Mouse (Mus musculus) ES-Bruce4 (cell line): ENCODE measurements around the gene Tshz2. TPM values are rescaled to one million over a fixed set of nuclear protein-coding genes. Genes with fewer than 3 reads are reported as not detected.

Experiments
- H3K27ac ChIP-seq: 2 replicates; pipeline ENCODE4 v1.5.1; 2012; ENCODE audit warnings: low read length, inconsistent platforms; ENCODE audit not compliant: insufficient read depth
- H3K27me3 ChIP-seq: 2 replicates; pipeline ENCODE4 v1.6.1; 2012; ENCODE audit warnings: mild to moderate bottlenecking, low read length, inconsistent platforms; ENCODE audit not compliant: control insufficient read depth, poor library complexity, insufficient read depth, severe bottlenecking
- H3K36me3 ChIP-seq: 2 replicates; pipeline ENCODE4 v1.6.1; 2012; ENCODE audit warnings: inconsistent platforms, mild to moderate bottlenecking, low read length, moderate library complexity; ENCODE audit not compliant: control insufficient read depth, poor library complexity, insufficient read depth, severe bottlenecking
- H3K4me1 ChIP-seq: one replicate; pipeline ENCODE4 v1.8.1; 2011; ENCODE audit warnings: low read length; ENCODE audit not compliant: control insufficient read depth, insufficient read depth
- H3K4me3 ChIP-seq: 2 replicates; pipeline ENCODE4 v1.5.1; 2011; ENCODE audit warnings: low read depth, mild to moderate bottlenecking, low read length
- H3K9ac ChIP-seq: 2 replicates; pipeline ENCODE4 v1.6.1; 2012; ENCODE audit warnings: low read depth, mild to moderate bottlenecking, inconsistent platforms; ENCODE audit not compliant: poor library complexity, severe bottlenecking
- H3K9me3 ChIP-seq: replicated peaks from 2 replicates; pipeline ENCODE4 v1.6.1; 2012; ENCODE audit warnings: mild to moderate bottlenecking, low read length, inconsistent platforms; ENCODE audit not compliant: control insufficient read depth, poor library complexity, insufficient read depth, severe bottlenecking
- CTCF ChIP-seq: IDR thresholded peaks from one replicate; pipeline ENCODE4 v1.8.1; 2011; ENCODE audit warnings: low read depth, low read length
- EP300 ChIP-seq: IDR thresholded peaks from 2 replicates; pipeline ENCODE4 v1.6.1; 2011; ENCODE audit warnings: low read depth, low read length; ENCODE audit not compliant: insufficient read depth
- POLR2A ChIP-seq: IDR thresholded peaks from one replicate; pipeline ENCODE4 v1.8.1; 2011; ENCODE audit warnings: low read length; ENCODE audit not compliant: insufficient read depth
- polyA plus RNA-seq: library from polyadenylated mRNA; stranded (reverse); fragments of >200 nt; gene quantifications from 2 replicates; pipeline ENCODE4 v1.2.4, GENCODE M21; 2011; ENCODE audit warnings: low read depth; ENCODE audit not compliant: missing spikeins, insufficient read depth, insufficient read length

Gene Tshz2
- polyA plus RNA-seq, 1 experiment = 0.24 TPM

- Histone ChIP-seq H3K27me3 (no peaks in the 10 kb centered on the region), H3K27ac (no peak overlapping the region), H3K9me3 (no peaks in the 10 kb centered on the region), H3K4me1 (no peaks in the 10 kb centered on the region), H3K9ac (no peak overlapping the region), H3K36me3 (no peaks in the 10 kb centered on the region), H3K4me3 (no peak overlapping the region)
- TF ChIP-seq POLR2A (no peak), EP300 (no peak), CTCF (no peak)
Observed at GRCm38 (mm10) chr2:169940297-169941142, 307.7 kb downstream of the Tshz2 start.

- Histone ChIP-seq H3K36me3 (no peaks in the 10 kb centered on the region), H3K4me1 (no peaks in the 10 kb centered on the region), H3K9ac (no peak overlapping the region), H3K27me3 (no peaks in the 10 kb centered on the region), H3K27ac (no peak overlapping the region), H3K9me3 (no peaks in the 10 kb centered on the region), H3K4me3 (no peak overlapping the region)
- TF ChIP-seq EP300 (no peak), CTCF (no peak), POLR2A (no peak)
Observed at GRCm38 (mm10) chr2:169943727-169944126, 310.9 kb downstream of the Tshz2 start.

- Histone ChIP-seq H3K36me3 (no peaks in the 10 kb centered on the region), H3K27me3 (no peaks in the 10 kb centered on the region), H3K9ac (no peak overlapping the region), H3K4me3 (no peak overlapping the region), H3K9me3 (no peaks in the 10 kb centered on the region), H3K27ac (no peak overlapping the region), H3K4me1 (no peaks in the 10 kb centered on the region)
- no peak for TF ChIP-seq POLR2A
- no peak for TF ChIP-seq EP300
- TF ChIP-seq CTCF = no peak
Observed at GRCm38 (mm10) chr2:169948139-169948538, 315.3 kb downstream of the Tshz2 start.

- Histone ChIP-seq H3K36me3 (no peaks in the 10 kb centered on the region), H3K9ac (no peak overlapping the region), H3K9me3 (no peaks in the 10 kb centered on the region), H3K27ac (no peak overlapping the region), H3K4me1 (no peaks in the 10 kb centered on the region), H3K4me3 (no peak overlapping the region), H3K27me3 (no peaks in the 10 kb centered on the region)
- TF ChIP-seq EP300 (no peak), POLR2A (no peak), CTCF (no peak)
Observed at GRCm38 (mm10) chr2:169951041-169951440, 318.2 kb downstream of the Tshz2 start.

GRCm38 (mm10) chr2:169952981-169953380, 320.2 kb downstream of the Tshz2 start:
- TF ChIP-seq CTCF (no peak), POLR2A (no peak), EP300 (no peak)

GRCm38 (mm10) chr2:169958736-169959573, 326.1 kb downstream of the Tshz2 start:
- H3K27me3 ChIP-seq = no peaks in the 10 kb centered on the region
- no peaks in the 10 kb centered on the region for H3K9me3 ChIP-seq
- H3K4me3 ChIP-seq = no peak overlapping the region
- no peak overlapping the region for H3K9ac ChIP-seq
- no peak overlapping the region for H3K27ac ChIP-seq
- TF ChIP-seq CTCF (peak; percentile 51), POLR2A (no peak), EP300 (no peak)
- no peaks in the 10 kb centered on the region for H3K4me1 ChIP-seq
- no peaks in the 10 kb centered on the region for H3K36me3 ChIP-seq

More at GRCm38 (mm10) chr2:169952981-169953380, 320.2 kb downstream of the Tshz2 start:
- H3K36me3 ChIP-seq = no peaks in the 10 kb centered on the region
- H3K27ac ChIP-seq = no peak overlapping the region
- no peaks in the 10 kb centered on the region for H3K9me3 ChIP-seq
- H3K4me3 ChIP-seq = no peak overlapping the region
- H3K27me3 ChIP-seq = no peaks in the 10 kb centered on the region
- H3K9ac ChIP-seq = no peak overlapping the region
- no peaks in the 10 kb centered on the region for H3K4me1 ChIP-seq
